Mouse (Mus musculus) limb, embryonic 10.5 days (tissue): ENCODE measurements around the gene Palmd. TPM values are rescaled to one million over a fixed set of nuclear protein-coding genes. Genes with fewer than 3 reads are reported as not detected.

Source experiments
- DNase-seq: peaks from one replicate; pipeline ENCODE4 v3.0.0-alpha.2; 2017; ENCODE audit warnings: low spot score
- H3K27ac ChIP-seq: fragments of 300-500 bp; sonication (generic); 2 replicates; pipeline ENCODE4 v1.5.1; 2016; ENCODE audit warnings: mild to moderate bottlenecking
- H3K27me3 ChIP-seq: fragments of 300-500 bp; sonication (generic); 2 replicates; pipeline ENCODE4 v1.6.1; 2016; ENCODE audit warnings: low read depth, mild to moderate bottlenecking; ENCODE audit not compliant: poor library complexity, severe bottlenecking
- H3K36me3 ChIP-seq: fragments of 300-500 bp; sonication (generic); 2 replicates; pipeline ENCODE4 v1.6.1; 2016; ENCODE audit warnings: mild to moderate bottlenecking, moderate library complexity
- H3K4me1 ChIP-seq: fragments of 300-500 bp; sonication (generic); 2 replicates; pipeline ENCODE4 v1.6.1; 2016
- H3K4me3 ChIP-seq: fragments of 300-500 bp; sonication (generic); 2 replicates; pipeline ENCODE4 v1.5.1; 2016; ENCODE audit warnings: mild to moderate bottlenecking, moderate library complexity
- H3K9me3 ChIP-seq: fragments of 300-500 bp; sonication (generic); replicated peaks from 2 replicates; pipeline ENCODE4 v1.6.1; 2016; ENCODE audit warnings: mild to moderate bottlenecking
- WGBS: fragments of 180-500 bp; shearing (Covaris S2); methylation state at CpG from one replicate; pipeline ENCODE4 v1.1.7; 2016; 5-methylcytosine and 5-hydroxymethylcytosine counted together
- polyA plus RNA-seq: library from polyadenylated mRNA; unstranded; fragments of >200 nt; fragmentation: Nextera tagmentation; extraction: Ambion mirVana; gene quantifications from 2 replicates; pipeline ENCODE4 v1.2.1, GENCODE M21; 2016

The Palmd gene
- polyA plus RNA-seq, 1 experiment from 2014 or later: 1.5 TPM

DNA sequence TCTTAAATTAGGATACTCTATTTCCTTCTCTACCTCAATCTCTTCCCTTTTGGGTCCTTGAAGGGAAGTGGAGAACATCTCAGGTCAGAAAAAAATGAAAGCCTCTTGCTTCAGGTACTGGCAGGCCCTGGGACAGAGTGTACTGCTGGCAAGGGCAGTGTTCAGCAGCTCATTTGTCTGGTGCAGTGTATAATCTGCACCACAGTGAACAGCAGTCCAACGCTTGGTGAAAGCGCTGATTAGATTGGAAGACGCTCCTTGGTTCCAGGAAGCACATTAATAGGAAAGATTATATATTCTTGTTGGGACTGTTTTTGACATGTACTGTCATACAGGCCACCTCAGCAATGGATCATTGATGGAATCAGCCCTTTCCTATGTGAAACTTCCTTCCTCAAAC is 17.3 kb downstream of the Palmd start:
- WGBS: 95% methylated on average over 3 of the region's 3 CpGs
- no peaks in the 10 kb centered on the region for H3K27me3 ChIP-seq
- H3K9me3 ChIP-seq: no peaks in the 10 kb centered on the region
- H3K36me3 ChIP-seq: no peaks in the 10 kb centered on the region
- H3K27ac ChIP-seq: no peak overlapping the region
- no peak for DNase-seq
- H3K4me1 ChIP-seq: no peaks in the 10 kb centered on the region
- no peak overlapping the region for H3K4me3 ChIP-seq

- Histone ChIP-seq H3K36me3 (no peaks in the 10 kb centered on the region), H3K4me1 (no peaks in the 10 kb centered on the region), H3K9me3 (no peaks in the 10 kb centered on the region), H3K4me3 (no peak overlapping the region), H3K27me3 (no peaks in the 10 kb centered on the region), H3K27ac (no peak overlapping the region)
- 92% methylated on average over 6 of the region's 6 CpGs for WGBS
- DNase-seq: no peak
Observed at GRCm38 (mm10) chr3:116950665-116951115, 18.1 kb downstream of the Palmd start.

- Histone ChIP-seq H3K27ac (no peak overlapping the region), H3K9me3 (no peaks in the 10 kb centered on the region), H3K4me1 (no peaks in the 10 kb centered on the region), H3K27me3 (no peaks in the 10 kb centered on the region), H3K36me3 (no peaks in the 10 kb centered on the region), H3K4me3 (no peak overlapping the region)
- WGBS: 85% methylated on average over 4 of the region's 4 CpGs
- no peak for DNase-seq
Observed at GRCm38 (mm10) chr3:116946476-116946875, 22.3 kb downstream of the Palmd start.

DNA sequence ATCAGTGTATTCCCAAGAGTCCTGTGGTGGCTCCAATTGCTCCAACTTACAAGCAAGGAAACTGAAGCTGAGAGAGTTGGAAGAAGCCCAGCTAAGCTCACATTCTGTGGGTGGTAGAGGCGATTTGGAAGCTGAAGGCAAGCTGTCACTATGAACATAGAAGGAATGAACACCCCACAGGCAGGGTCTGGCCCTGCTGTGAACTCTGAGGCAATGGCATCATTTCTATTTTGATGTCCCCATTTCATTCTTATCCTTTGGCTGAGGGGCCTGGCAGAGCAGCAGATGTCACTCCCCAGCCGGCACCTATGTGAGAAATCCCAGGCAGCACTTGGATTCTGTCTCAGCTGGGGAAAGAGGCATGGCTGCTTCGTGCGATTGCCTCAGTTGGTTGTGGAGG is 25.4 kb downstream of the Palmd start:
- Histone ChIP-seq H3K4me3 (no peak overlapping the region), H3K27me3 (no peaks in the 10 kb centered on the region), H3K36me3 (no peaks in the 10 kb centered on the region), H3K27ac (no peak overlapping the region), H3K4me1 (no peaks in the 10 kb centered on the region), H3K9me3 (no peaks in the 10 kb centered on the region)
- DNase-seq: no peak
- 71% methylated on average over 4 of the region's 4 CpGs for WGBS

DNA sequence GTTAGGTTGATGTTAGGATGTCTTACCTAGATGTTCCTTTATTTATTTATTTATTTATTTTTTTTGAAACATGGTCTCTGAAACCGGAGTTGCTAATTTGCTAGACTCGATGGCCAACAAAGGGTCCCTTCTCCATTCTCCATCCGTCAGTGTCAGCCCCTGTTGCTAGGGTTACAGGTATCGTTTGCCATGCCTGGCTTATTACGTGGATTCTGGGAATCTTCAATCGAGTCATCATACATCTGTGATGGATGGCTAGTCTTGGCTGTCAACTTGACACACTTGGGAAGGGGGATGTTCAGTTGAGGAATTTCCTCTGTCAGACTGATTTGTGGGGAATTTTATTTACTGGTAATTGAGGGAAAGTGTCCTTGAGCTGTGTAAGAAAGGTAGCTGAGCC is 26.0 kb downstream of the Palmd start:
- no peaks in the 10 kb centered on the region for H3K36me3 ChIP-seq
- no peak for DNase-seq
- H3K4me3 ChIP-seq: no peak overlapping the region
- no peaks in the 10 kb centered on the region for H3K4me1 ChIP-seq
- no peak overlapping the region for H3K27ac ChIP-seq
- WGBS: 69% methylated on average over 6 of the region's 6 CpGs
- H3K9me3 ChIP-seq: no peaks in the 10 kb centered on the region
- no peaks in the 10 kb centered on the region for H3K27me3 ChIP-seq

GRCm38 (mm10) chr3:116941559-116942117 is 27.1 kb downstream of the Palmd start:
- H3K36me3 ChIP-seq: no peaks in the 10 kb centered on the region
- no peak overlapping the region for H3K27ac ChIP-seq
- WGBS: 97% methylated on average over 1 of the region's 1 CpGs
- no peaks in the 10 kb centered on the region for H3K4me1 ChIP-seq
- no peak for DNase-seq
- H3K4me3 ChIP-seq: no peak overlapping the region
- no peaks in the 10 kb centered on the region for H3K27me3 ChIP-seq
- H3K9me3 ChIP-seq: no peaks in the 10 kb centered on the region

DNA sequence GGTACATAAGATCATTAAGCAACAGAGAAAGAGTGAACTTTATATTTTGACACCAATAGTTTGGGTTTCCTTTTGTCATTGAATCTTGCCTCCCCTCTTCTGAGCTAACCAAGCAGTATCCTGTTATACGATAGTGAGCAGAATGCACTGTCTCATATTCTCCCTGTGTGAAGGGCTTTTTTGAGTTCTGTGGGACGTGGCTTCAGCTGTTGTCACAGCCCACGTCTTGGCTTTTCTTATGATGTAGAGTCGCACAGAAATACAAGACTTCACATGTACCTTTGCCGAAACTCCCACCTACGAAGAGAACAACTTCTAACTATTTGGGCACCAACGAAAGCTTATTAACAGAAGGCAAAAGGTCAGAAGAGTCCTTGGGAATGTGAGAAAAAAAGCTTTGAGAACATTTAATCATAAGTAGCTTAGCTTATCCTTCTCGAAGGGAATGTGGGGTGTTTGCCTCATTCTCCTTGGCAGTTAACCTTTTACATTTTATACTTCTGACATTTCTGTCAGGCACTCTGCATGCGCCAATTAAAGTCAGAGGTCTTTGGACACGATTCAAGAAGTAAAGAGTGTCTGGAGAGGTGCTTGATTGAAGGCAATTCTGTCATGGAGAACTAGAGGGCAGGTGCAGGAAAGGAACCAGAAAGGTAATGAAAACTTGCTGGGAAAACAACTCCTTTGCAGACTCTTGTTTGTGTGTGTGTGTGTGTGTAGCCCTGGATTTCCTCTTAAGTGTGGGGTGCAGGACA is 27.8 kb downstream of the Palmd start:
- 88% methylated on average over 10 of the region's 10 CpGs for WGBS
- H3K27ac ChIP-seq: no peak overlapping the region
- no peaks in the 10 kb centered on the region for H3K9me3 ChIP-seq
- no peak overlapping the region for H3K4me3 ChIP-seq
- H3K27me3 ChIP-seq: no peaks in the 10 kb centered on the region
- no peaks in the 10 kb centered on the region for H3K4me1 ChIP-seq
- no peak for DNase-seq
- no peaks in the 10 kb centered on the region for H3K36me3 ChIP-seq

- Histone ChIP-seq H3K9me3 (no peaks in the 10 kb centered on the region), H3K36me3 (no peaks in the 10 kb centered on the region), H3K4me3 (no peak overlapping the region), H3K27me3 (no peaks in the 10 kb centered on the region), H3K4me1 (no peaks in the 10 kb centered on the region), H3K27ac (no peak overlapping the region)
- DNase-seq: no peak
- WGBS: 84% methylated on average over 4 of the region's 4 CpGs
Observed at GRCm38 (mm10) chr3:116936934-116937691, 31.7 kb downstream of the Palmd start.

DNA sequence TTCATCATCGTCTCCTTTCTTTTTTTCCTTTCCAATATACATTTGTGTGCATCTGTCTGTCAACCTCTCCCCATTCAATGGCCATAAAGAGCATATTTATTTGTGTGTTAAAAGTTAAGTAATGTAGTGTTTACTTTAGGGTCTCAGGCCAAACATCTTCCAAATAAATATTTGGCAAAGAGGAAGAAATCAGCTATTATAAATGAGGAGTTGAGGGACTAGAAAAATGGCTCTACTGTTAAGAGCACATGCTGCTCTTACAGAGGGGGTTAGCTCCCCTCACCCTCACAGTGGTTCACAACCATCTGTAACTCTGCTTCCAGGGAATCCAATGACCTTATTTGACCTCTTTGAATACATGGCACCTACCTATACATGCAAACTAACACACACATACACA is 35.6 kb downstream of the Palmd start:
- 94% methylated on average over 1 of the region's 1 CpGs for WGBS
- Histone ChIP-seq H3K9me3 (no peaks in the 10 kb centered on the region), H3K4me3 (no peak overlapping the region), H3K27ac (no peak overlapping the region), H3K4me1 (no peaks in the 10 kb centered on the region), H3K36me3 (no peaks in the 10 kb centered on the region), H3K27me3 (no peaks in the 10 kb centered on the region)
- DNase-seq: no peak

- H3K4me1 ChIP-seq: no peaks in the 10 kb centered on the region
- WGBS: 87% methylated on average over 4 of the region's 4 CpGs
- no peak for DNase-seq
- no peaks in the 10 kb centered on the region for H3K9me3 ChIP-seq
- no peak overlapping the region for H3K27ac ChIP-seq
- no peaks in the 10 kb centered on the region for H3K36me3 ChIP-seq
- H3K4me3 ChIP-seq: no peak overlapping the region
- H3K27me3 ChIP-seq: no peaks in the 10 kb centered on the region
Observed at GRCm38 (mm10) chr3:116928994-116929393, 39.8 kb downstream of the Palmd start.

DNA sequence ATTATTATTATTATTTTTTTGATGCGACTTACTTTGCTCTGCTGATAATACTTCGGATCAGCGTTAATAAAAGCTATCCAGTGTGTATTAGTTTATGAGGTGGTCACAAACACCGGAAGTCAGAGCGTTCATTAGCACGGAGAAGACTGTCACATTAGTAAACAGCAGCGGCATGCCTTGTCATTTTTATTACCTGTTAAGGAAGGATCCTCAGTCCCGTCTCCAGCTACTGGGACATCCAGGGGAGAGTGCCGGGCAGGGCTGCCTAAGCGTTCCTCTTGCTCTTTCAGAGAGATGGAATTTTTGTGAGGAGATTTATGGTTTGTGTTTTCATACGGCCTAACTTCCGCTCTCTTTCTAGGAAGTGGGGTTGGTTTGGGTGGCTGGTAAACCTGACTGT is 45.7 kb downstream of the Palmd start:
- Histone ChIP-seq H3K4me1 (peaks cover 5% of the 10 kb centered on the region; the same call in 1 of the 2 replicates), H3K9me3 (no peaks in the 10 kb centered on the region), H3K27ac (no peak overlapping the region), H3K4me3 (peak overlapping the region; percentile 16; the same call in 1 of the 2 replicates), H3K36me3 (no peaks in the 10 kb centered on the region), H3K27me3 (no peaks in the 10 kb centered on the region)
- DNase-seq: no peak
- 41% methylated on average over 12 of the region's 12 CpGs for WGBS

DNA sequence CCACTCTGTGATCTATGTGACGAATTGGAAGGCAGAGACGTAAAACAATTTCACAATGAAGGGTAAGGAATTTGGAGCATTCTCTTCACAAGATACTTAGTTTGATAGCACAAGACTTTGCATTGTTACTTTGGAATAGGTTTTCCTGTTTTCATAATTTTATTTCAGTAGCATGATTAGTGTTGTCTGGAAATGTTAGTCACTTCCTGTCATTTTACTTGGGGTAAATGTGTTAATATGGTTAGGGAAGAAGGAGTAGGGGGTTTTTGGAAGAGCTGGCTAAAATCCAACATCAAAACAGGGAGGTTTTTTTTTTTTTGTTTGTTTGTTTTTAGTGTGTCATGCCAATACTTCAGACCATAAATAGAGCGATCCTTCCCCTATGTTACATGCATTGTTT is 47.3 kb downstream of the Palmd start:
- 87% methylated on average over 3 of the region's 3 CpGs for WGBS

DNA sequence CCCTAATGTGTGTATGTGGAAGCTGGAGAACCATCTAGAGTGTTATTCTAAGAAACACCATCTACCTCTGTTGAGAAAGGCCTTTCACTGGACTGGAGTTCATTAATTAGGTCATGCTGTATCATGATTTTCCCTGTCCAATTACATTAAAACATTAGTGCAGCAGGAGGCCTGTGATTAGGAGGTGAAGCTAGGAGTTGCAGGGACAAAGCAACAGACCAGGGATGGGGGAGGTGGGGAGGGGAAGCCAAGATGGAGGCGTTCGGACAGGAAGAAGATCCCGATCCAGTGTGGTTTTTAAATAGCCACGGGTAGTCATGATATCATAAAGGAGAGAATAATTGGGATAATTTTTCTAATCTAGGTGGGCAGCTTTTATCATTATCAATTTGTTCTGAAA is 51.8 kb downstream of the Palmd start:
- Histone ChIP-seq H3K36me3 (no peaks in the 10 kb centered on the region), H3K9me3 (no peaks in the 10 kb centered on the region), H3K27me3 (no peaks in the 10 kb centered on the region), H3K4me1 (no peaks in the 10 kb centered on the region), H3K27ac (no peak overlapping the region), H3K4me3 (no peak overlapping the region)
- 94% methylated on average over 4 of the region's 4 CpGs for WGBS
- no peak for DNase-seq

More for the DNA sequence above, 47.3 kb downstream of the Palmd start:
- Histone ChIP-seq H3K27ac (no peak overlapping the region), H3K27me3 (no peaks in the 10 kb centered on the region), H3K4me3 (no peak overlapping the region), H3K36me3 (no peaks in the 10 kb centered on the region), H3K4me1 (peaks cover 5% of the 10 kb centered on the region; the same call in 1 of the 2 replicates), H3K9me3 (no peaks in the 10 kb centered on the region)
- DNase-seq: no peak
